Mouse (Mus musculus): ENCODE measurements around the gene Stxbp1.
A peak's percentile ranks its signal among the peaks of the same experiment; 100 is the strongest.

The Stxbp1 gene

DNA sequence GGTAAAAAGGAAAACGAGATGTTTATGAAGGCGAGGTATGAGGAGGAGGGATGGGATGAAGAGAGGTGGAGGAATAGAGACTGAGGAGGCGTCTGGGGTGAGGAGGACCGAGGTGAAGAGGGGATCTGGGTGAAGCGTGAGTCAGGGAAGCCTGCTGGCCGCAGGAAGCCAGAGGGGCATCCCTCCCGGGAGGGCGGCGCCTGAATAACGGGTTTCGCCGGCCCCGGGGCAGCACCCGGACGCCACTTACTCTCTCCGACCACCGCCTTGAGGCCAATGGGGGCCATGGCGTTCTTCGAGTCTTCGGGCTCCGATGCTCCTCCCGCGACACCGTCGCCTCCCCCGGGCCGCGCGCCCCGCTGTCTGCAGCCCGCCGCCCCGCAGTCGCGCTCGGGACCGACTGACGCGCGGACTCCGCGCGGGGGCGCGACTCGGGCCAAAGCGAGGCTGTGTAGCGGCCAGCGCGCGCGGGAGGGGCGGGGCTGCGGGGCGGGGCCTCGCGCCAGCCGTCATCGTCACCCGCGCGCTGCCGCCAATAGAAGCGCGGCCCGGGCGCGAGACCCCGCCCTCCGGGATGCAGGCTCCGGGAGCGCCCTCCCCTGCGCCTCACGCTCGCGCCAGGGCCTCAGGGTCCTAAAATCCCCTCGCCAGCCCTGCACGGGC lies at the start of gene Stxbp1:
TSS of gene Stxbp1 (minus strand) at position 441 of the 663 bp plus-strand sequence.
- peak; percentile 100 for DNase-seq

DNA sequence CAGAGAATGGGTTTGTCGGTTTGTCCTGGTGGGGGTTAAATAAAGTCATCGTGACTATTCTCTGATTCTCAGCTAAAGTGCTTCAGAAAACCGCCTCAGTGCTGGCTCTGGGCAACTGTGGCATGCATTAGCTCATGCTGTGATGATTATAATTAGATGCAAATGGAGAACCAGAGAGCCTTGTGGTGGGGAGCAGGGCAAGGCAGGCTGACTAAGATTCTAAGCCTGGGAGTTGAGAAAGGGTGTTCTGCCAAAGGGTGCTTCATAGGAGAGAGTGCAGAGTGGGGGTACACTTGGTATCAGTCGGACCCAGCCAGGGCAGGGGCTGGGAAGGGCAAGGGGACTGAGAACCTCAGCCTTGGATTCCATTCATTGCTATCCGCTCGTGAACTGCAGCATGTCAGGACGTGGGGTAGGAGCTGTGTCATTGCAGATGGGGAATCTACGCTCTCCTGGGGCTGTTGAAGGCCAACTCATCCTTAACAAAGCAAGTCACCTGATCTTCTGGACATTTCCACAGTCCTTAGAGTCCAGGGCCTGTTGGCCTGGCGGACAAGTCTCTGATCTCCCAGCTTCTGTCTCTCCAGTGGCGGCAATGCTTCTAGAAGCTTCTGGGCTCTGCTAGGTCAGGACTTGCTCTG lies 49.6 kb upstream of the Stxbp1 start:
- no peak for DNase-seq

DNA sequence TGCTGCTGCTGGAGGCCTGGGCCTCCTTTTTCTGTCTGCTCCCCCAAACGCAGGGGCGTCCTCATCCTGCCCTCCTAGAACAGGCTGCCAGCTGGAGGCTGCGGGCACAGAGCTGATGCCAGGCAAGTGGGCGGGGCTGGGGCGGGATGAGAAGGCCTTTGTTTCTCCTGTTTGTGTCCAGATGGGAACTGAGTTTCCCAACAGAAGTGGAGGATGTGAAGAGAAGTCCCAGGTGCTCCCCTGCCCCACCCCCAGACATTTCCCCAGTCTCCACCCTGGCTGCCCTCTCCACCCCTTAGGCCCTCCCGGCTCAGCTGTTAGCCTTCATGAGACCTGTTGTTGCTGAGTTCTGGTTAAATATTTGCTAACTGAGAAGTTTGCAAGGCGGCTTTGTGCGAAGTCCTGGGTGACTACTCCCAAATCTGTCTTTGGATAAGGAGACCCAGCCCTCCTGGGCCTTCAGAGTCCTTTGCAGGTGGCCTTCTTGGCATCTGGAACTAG lies 48.6 kb upstream of the Stxbp1 start:
- no peak for DNase-seq

DNA sequence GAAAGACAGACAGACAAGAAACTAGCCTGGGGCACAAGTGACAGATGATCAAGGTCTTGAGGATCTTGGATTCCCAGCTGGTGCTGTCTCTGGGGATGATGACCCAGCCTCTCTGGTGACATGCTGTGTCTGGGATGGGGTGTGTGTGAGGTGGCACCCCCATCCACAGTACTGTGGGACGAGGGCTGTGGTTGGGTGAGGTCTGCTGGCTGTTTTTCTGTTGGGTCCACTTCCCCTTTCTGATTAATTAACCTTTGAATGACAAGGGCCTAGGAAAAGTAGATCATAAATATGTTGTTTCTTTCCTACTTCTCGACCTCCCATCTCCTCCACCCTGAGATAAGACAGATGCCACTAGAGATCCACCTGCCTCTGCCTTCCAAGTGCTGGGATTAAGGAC lies 47.1 kb upstream of the Stxbp1 start:
- no peak for DNase-seq

DNA sequence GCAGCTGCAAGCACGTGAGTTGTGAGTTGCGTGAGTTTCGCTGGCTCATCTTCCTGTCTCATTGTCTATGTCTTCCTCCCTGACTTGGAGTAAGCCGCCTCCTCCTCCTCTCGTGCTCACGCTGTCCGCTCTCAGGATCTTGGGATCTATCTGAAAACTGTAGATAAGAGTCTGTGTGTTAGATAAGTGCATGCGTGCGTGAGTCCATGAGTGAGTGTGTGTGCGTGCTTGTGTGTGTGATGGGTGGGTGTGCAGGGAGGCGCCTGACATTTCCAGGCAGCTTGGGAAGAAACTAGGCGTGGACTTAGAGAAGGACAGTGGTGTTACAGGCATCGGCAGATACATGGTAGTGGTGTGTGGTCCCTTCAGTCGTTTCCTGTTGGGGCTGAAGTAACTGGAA lies 45.4 kb upstream of the Stxbp1 start:
- DNase-seq: no peak

DNA sequence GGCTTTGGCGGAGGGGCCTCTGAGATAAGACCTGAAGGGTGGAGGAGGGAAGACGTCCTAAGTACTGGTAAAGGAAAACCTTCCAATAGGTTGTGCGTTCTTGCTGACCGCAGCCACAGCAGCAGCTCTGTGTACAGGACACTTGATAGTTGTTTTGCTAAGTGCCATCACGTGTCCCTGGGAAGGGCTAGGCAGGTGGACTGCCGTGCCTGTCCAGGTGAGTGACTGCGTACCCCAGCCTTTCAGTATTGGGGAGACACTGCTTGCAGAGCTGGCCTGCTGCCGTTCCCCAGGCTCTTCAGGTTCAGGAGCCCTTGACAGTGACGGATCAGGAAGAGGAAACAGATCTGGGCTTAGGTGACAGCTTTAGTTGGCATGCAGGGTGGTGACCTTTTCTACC lies 44.2 kb upstream of the Stxbp1 start:
- DNase-seq: peak; percentile 89

DNA sequence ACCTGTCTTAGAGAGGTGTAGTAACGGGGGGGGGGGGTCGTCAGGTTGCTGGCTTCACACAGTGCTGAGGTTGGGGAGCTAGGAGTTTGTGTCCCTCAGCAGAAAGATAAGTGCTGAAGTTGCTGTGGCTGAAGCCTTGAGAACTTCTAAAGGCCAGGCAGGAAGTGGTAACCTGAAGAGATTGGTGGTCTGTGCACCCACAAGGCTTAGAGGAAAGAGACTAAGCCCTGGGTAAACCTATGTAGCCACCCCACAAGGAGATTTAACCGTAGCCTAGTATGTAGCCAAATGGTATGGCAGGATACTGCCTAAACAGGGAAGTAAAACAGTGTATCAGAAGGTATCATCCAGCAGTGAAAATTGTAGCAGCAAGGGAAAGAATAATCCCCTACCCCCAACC lies 43.2 kb upstream of the Stxbp1 start:
- no peak for DNase-seq

DNA sequence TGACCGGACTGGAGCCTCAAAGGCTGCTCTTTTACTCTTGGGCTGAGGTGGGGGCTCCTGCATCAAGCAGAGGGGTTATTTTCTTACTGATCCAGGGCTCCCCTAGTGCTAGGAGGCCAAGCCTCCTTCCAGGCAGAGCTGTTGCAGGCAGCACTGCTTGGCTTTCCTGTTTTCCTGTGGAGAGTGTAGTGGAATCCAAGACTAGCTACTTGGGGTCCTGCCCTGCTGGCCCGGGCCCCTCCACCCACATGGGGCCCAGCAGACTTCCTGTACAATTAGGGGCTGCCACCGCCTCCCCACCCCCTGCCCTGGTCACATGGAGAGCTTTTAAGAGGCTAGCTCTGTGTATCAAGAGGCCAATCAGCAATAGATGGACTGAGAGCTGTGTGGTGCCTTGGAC lies 41.5 kb upstream of the Stxbp1 start:
- DNase-seq: peak; percentile 92

DNA sequence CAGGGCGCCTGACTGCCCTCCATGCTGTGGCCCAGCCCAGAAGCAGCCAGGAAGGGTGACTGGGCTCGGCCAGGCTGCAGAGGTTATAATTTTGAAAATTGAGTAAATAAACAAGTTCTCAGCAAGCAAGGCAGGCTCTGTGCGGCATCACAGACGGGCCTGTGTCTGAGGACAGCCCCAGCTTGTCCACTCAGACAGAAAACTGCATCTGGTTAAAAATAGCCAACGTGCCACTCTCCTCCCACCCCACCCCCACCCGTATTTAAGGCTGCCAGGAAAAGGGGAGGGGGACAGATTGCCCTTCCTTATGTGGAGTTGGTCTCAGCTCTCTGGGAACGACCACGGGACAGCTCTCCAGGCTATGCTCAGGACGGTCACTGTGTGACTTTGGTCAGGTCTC lies 41.0 kb upstream of the Stxbp1 start:
- DNase-seq: no peak

DNA sequence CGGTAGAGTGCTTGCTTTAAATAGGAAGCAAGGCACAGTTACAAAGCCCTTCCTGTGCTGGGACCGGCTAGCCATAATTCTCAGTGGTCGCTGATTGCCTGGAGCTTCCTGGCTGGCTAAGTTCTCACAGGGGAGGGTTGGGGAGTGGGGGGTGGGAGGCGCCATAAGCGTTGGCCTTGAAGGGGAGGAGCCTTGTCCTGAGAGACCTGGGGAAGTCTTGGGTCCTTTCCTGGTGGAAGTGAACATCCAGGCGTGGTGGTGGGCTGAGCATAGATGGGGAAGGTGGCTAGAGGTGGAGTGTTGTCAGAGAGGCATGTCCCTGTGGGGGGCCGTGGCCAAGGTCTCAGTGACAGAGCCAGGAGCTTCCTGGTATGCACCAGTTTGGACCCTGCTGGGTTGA lies 37.7 kb upstream of the Stxbp1 start:
- DNase-seq: no peak

DNA sequence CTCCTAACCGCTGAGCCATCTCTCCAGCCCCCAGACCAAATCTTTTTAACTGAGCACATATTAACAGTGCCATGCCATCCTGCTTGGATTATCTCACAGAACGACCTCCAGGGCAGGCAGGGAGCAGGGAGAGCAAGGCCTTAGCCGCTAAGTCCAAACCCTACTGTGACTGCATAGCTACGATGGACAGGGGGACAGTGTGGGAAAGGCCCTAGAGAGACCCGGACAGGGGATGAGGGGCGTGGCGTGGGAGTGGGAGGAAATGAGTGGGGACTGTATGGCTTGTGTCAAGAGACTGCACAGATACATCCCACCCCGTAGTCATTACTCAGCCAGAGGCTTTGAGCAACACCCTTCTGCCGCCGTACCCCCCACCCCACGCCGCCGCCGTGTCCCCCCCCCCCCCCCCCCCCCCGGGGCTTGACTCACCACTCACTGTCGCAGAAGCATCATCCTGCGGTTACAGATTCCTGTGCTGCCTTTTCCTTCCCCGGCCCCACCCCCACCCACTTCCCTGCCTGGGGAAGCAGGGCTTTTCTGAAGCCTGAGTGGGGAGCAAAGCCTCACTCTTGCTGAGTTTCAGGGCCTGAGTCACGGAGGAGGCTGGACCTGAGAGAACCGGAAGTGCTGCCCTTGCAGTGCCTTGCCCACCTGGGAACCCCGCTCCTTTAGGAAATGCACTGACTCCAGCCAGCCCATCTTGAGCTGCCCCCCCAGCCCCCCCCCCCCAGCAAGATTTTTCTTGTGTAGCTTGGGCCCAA lies 35.4 kb upstream of the Stxbp1 start:
- peak; percentile 97 for DNase-seq

DNA sequence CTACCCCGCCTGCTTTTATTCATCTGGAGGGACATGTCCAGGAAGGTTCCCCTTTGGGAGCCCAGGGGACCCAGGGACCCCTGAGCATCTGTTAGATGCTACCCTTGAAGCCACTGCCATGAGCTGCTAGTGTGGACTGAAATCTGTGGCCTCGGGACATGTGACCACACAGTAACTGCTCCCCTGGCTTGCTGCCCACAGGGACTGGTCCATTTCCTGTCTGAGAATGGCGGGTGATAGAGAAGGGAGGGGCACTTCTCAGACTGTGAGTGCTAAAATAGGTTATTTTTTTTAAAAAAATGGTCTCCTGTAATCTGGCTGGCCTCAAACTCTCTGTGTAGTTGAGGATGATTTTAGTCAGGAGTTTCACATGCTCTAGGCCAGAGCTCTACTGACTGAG lies 34.7 kb upstream of the Stxbp1 start:
- DNase-seq: peak; percentile 99

DNA sequence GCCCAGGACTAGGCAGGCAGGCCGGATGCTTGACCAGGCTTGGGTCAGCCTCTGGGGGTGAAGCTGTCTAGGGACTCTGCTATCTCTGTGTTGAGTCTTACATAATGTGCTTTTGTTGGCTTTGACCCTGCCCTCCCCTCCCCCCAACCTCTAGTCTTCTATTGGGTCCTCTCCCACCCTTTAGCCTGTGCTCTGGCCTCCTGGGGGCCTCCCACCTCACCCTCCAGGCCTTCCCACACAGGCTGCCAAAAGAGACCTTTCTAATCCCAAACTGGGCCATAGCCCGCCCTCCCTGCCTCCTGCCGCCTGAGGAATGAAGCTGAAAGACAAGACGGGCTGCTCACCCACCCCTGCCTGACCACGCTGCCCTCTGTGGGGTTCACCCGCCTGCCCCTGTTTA lies 34.0 kb upstream of the Stxbp1 start:
- peak; percentile 98 for DNase-seq

DNA sequence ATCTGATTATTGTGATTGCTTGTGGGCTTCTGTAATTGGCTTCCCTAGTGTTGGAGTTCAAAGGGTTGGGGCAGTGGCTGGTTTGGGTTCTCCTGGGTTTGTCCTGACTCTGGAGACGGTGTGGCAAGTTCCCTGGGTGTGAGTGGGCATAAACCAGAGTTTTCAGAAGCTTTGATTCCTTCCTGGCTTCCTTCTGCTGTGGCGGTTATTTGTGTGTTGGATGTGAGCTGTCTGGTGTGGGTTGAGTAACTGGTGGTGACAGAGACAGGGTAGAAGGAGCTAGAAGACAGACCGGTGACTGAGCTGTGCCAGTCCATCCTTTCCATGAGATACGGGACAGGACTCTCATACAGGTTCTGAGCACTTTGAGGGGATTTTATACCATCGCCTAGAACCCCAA lies 32.5 kb upstream of the Stxbp1 start:
- no peak for DNase-seq

DNA sequence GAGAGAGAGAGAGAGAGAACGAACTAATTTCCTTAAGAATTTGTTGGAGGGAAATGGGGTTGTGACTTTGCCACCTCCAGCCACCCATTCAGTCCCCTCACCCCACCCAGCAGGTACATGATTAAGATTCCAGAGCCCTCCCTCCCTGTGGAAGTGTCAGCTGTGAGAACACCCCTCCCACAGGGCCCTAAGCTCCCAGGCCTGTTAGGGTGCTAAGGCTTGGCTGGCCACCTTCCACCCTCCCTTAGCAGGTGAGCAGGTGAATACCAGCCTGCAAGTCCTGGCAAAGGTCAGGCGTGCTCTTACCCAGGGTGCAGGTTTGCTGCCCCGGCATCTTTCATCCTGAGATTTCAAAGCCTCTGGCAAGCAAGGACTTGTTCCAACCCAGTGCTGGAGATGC lies 31.4 kb upstream of the Stxbp1 start:
- no peak for DNase-seq

DNA sequence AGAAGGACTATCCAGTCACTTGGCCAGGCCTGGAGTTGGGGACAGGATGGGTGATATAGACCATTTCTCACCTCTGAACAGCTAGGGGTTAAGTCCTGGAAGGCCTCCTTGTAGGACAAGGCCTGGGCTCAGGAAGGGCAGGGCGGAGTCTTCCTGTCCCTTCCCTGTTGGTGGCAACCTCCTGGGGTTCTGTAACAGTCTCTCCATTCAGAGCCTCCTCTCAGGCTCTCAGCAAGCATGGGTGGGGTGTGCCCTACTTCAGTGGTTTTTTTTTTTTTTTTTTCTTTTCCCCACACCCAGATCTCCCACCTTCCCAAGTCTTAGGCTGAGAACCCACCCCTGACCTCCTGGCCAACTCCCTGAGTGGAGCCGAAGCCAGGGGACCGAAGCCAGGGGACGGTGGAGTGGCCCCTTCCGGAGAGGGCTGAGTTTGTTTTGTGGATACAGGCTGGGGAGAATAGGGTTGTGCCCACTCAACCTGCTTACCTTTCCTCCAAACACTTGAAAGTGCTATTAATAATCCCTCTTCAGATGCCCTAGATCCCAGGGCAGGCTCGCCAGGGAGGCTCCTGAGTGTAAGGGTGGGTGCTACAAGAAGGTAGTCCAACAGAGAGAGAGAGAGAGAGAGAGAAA lies 30.8 kb upstream of the Stxbp1 start:
- DNase-seq: no peak

DNA sequence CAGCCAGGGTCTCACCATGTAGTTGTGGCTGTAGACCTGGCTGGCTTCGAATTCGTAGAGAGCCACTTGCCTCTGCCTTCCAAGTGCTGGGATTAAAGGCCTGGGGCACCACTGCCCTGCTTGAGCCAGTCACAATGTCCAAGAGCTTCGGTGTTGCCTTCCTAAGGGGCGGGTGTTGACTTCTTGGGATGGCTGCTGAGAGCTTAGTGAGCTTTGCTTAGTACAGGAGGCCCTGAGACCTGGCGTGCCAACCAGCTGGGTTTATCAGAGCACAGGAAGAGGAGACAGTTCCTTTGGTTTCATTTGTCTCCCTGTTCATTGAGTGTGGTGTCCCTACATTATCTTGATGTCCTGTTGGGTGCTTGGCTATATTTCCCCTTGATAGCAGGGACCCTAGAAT lies 30.3 kb upstream of the Stxbp1 start:
- no peak for DNase-seq

DNA sequence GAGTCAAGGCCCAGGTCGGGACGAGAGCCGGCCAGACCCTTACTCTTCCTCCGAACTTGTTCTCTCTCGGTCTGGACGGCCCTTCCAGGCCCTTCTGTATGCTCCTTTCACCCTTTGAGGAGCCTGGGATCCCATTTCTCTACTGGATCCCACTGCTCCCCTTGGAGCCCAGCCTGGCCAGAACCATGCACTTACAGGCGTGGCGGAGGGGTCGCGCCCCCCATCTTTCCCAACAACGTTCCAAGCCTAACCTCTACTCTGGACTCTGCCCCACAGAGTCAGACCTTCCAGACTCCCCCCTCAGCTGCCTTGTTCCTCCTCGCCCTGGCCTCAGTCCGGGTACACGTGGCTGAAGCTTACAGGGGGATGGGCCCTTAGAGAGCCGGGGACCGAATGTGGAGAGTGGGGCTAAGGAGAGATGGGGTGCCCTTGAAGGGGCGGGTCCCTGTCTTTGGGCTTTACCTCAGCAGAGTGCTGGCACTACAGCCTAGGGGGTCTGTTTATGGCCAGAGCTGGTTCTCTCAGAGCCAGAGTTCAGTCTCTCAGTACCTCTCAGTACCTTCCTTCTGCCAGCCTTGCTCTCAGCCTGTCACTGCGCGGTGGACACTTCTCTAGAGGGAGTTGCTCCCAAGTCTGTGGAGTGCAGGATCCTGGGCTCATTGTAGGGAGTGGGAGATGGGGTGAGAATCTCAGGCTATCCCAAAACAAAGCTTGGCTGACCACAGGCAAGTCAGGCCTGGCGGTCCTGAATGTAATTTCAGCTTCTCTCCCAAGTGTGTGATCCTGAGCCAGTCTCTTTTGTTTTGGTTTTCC lies 29.7 kb upstream of the Stxbp1 start:
- peak; percentile 97 for DNase-seq

DNA sequence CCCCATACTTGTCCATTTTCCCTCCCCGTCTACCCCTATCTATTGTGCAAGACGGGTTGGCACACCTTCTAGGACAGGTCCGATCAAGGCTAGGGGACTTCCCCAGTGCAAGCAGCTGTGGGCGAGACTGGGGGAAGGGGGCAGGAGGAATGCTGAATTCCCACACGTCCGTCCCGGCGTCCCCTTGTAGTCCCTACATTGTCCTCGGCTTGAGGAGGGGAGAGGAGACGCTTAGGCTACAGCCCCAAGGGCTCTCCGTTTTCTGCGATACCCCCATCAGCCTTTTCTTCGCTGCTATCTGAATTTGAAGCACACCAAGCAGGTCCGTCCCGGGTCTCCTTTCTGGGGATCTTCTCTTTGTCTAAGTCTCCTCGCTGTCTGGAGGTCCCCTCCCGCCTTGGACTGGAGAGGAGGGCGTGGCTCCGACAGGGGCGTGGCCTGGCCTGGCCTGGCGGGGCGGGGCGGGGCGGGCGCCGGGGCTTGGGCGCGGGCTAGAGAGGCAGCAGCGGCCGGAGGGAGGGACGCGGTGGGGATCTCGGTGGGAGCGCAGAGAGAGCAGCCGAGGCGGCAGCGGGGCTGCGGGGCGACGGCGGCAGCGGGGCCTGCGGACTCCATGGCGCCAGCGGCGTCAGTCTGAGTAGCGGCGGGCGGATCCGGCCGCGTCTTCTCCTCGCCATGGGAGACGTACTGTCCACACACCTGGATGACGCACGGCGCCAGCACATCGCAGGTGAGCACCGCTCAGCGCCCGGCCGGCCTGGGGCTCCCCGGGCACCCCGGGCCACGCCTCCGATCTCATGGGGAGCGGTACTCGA lies 28.8 kb upstream of the Stxbp1 start, which contains the start of gene Fam129b:
TSS of gene Fam129b (plus strand) at position 440 of the 815 bp plus-strand sequence.
- peak; percentile 99 for DNase-seq

DNA sequence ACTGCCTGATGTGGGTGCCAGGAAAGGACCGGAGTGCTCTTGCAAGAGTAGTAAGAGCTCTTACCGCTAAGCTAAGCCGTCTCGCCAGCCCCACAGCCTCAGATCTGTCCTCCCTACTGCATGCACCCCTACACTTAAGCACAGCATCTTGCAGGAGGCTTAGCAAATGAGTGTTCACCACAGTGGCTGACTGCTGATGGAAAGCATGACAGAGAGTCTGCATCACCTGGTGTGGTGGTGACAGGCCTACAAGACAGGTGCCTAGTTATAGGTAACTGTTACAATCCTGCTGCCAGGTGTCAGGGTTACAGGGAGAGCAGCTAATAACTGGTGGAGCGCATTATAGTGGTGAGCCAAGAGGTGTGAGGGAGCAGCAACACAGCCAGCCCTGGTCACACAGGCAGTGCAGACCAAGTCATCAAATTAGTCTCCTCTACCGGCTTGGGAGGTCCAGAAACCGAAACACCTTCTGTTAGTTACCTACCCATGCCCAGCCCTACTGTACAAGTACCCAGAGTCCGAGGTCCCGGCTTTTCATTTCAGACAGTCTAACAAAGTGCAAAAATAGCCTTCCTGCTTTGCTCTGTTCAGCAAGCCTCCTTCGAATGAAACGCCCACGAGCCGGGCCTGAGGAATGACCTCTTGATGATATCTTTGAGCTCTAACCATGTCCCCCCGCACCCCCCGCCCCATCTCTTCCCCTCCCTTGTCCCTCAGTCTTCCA lies 28.1 kb upstream of the Stxbp1 start:
- peak; percentile 94 for DNase-seq

DNA sequence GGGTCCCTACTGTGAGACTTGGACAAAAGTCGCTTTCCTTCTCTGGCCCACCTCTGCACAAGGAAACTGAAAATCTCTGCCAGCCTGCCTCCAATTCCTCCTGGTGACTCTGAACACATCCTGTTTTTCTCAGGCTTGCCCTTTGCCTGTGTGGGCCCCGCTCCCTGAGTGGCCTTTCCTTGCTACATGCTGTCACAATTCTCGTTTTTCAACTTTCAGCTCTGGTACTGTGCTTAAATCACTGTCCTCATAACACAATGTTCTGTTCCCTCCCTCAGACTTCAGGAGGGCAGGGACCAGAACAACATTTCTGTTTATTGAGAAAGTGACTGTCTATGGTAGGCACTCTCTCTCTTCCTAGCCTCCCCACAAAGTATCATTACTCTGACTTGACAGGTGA lies 27.0 kb upstream of the Stxbp1 start:
- no peak for DNase-seq
